Mouse (Mus musculus) c-Kit-positive CD71-positive TER-119-positive erythroid progenitor cells, embryonic 14.5 days (primary cell): ENCODE results near the gene Psg29.

Experiments
- DNase-seq: peaks from one replicate; pipeline ENCODE4 v3.0.0-alpha.2; 2013; ENCODE audit warnings: low spot score

Gene Psg29

GRCm38 (mm10) chr7:17203177-17203576 lies at the start of gene Psg29:
TSS of gene Psg29 (plus strand) at chr7:17203477.
- DNase-seq: no peak

GRCm38 (mm10) chr7:17155634-17156033 lies 47.6 kb upstream of the Psg29 start:
- peak; percentile 3 for DNase-seq

GRCm38 (mm10) chr7:17156885-17157677 lies 46.2 kb upstream of the Psg29 start:
- no peak for DNase-seq

- no peak for DNase-seq
Measured at GRCm38 (mm10) chr7:17159011-17159410, 44.3 kb upstream of the Psg29 start.

- no peak for DNase-seq
Measured at GRCm38 (mm10) chr7:17171827-17172226, 31.4 kb upstream of the Psg29 start.

GRCm38 (mm10) chr7:17205530-17206184 lies 2.4 kb downstream of the Psg29 start:
- DNase-seq: no peak
